Mouse (Mus musculus) kidney, embryonic 14.5 days (tissue): ENCODE data around the gene Gm27027. TPM values are rescaled to one million over a fixed set of nuclear protein-coding genes. Genes with fewer than 3 reads are reported as not detected.

Experiments
- ATAC-seq: fragments of 200-750 bp; cut with Nextera tagmentation; 2 replicates; pipeline ENCODE4 v1.8.0; 2017; ENCODE audit warnings: moderate number of reproducible peaks, mild to moderate bottlenecking, moderate TSS enrichment, moderate library complexity; ENCODE audit not compliant: low FRiP score, low TSS enrichment
- H3K27ac ChIP-seq: fragments of 300-500 bp; sonication (generic); 2 replicates; pipeline ENCODE4 v1.5.1; 2014; ENCODE audit warnings: low read depth, mild to moderate bottlenecking, low read length, moderate library complexity, mixed read lengths
- H3K27me3 ChIP-seq: fragments of 300-500 bp; sonication (generic); 2 replicates; pipeline ENCODE4 v1.6.1; 2014; ENCODE audit warnings: mild to moderate bottlenecking, low read length; ENCODE audit not compliant: control insufficient read depth, insufficient read depth
- H3K36me3 ChIP-seq: fragments of 300-500 bp; sonication (generic); 2 replicates; pipeline ENCODE4 v1.6.1; 2014; ENCODE audit warnings: low read length, mixed read lengths; ENCODE audit not compliant: control insufficient read depth, insufficient read depth
- H3K4me1 ChIP-seq: fragments of 300-500 bp; sonication (generic); 2 replicates; pipeline ENCODE4 v1.6.1; 2014; ENCODE audit warnings: low read length, mixed read lengths; ENCODE audit not compliant: control insufficient read depth, insufficient read depth
- H3K4me2 ChIP-seq: fragments of 300-500 bp; sonication (generic); replicated peaks from 2 replicates; pipeline ENCODE4 v1.6.1; 2014; ENCODE audit warnings: low read depth, mild to moderate bottlenecking, low read length
- H3K4me3 ChIP-seq: fragments of 300-500 bp; sonication (generic); 2 replicates; pipeline ENCODE4 v1.5.1; 2014; ENCODE audit warnings: mild to moderate bottlenecking, low read length
- H3K9ac ChIP-seq: fragments of 300-500 bp; sonication (generic); 2 replicates; pipeline ENCODE4 v1.6.1; 2014; ENCODE audit warnings: low read depth, mild to moderate bottlenecking, low read length, moderate library complexity
- H3K9me3 ChIP-seq: fragments of 300-500 bp; sonication (generic); 2 replicates; pipeline ENCODE4 v1.6.1; 2016; ENCODE audit warnings: low read length; ENCODE audit not compliant: control insufficient read depth
- WGBS: fragments of 180-500 bp; shearing (Covaris S2); extraction: QIAGEN DNeasy Blood & Tissue Kit; methylation state at CpG from one replicate; pipeline ENCODE4 v1.1.7; 2014; 5-methylcytosine and 5-hydroxymethylcytosine counted together
- polyA plus RNA-seq: library from polyadenylated mRNA; unstranded; fragments of >200 nt; fragmentation: Nextera tagmentation; extraction: Ambion mirVana; gene quantifications from 2 replicates; pipeline ENCODE4 v1.2.1, GENCODE M21; 2014

The Gm27027 gene
- polyA plus RNA-seq, 1 experiment from 2014 or later, result not detected

DNA sequence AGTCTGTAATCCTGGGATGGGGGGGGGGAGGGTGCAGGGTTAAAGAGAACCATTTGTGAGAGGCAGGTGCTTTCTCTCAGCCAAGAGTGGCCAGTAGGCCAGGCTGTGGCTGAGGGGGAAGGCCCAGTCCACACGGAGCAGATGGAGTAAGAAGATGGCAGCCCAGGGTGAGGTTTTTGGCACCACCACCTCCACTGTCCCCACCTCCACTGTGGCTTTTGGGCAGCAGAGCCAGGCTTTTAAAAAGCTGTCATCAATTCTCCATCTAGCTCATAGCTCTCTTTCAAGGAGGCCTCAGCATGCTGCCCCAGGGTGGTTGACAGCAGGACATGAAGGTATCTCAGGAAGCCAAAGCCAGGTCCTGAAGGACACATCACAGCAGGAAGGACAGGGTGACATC lies 32.4 kb downstream of the Gm27027 start:
- Histone ChIP-seq H3K4me2 (no peak overlapping the region), H3K27ac (no peak overlapping the region), H3K27me3 (no peaks in the 10 kb centered on the region), H3K4me1 (no peaks in the 10 kb centered on the region), H3K4me3 (no peak overlapping the region), H3K36me3 (no peaks in the 10 kb centered on the region), H3K9me3 (no peaks in the 10 kb centered on the region), H3K9ac (no peak overlapping the region)
- ATAC-seq, result no peak
- WGBS, result 50% methylated on average over 1 of the region's 1 CpGs

DNA sequence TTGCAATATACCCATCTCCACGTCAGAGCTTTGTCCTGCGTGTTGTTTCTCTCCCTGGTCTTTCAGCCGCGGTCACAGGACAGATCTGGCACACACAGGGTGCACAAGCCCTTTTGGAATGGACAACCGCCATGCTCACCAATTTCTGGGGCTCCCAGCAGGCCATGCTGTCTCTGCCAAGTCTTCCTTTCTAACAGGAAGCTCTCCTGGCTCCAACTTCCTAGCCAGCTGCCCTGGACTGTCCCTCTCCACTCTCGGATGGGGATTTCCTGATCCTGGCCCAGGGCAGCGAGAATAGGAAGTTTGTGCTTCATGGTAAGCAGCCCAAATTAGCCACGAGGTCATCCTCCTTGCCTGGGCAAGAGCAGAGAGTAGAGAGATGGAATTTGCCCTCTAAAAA lies 34.4 kb downstream of the Gm27027 start:
- no peak overlapping the region for H3K4me2 ChIP-seq
- H3K27me3 ChIP-seq, result peaks cover 16% of the 10 kb centered on the region
- no peaks in the 10 kb centered on the region for H3K36me3 ChIP-seq
- H3K4me1 ChIP-seq, result no peaks in the 10 kb centered on the region
- no peak for ATAC-seq
- no peak overlapping the region for H3K9ac ChIP-seq
- H3K27ac ChIP-seq, result no peak overlapping the region
- 66% methylated on average over 8 of the region's 8 CpGs for WGBS
- no peak overlapping the region for H3K4me3 ChIP-seq
- no peaks in the 10 kb centered on the region for H3K9me3 ChIP-seq

DNA sequence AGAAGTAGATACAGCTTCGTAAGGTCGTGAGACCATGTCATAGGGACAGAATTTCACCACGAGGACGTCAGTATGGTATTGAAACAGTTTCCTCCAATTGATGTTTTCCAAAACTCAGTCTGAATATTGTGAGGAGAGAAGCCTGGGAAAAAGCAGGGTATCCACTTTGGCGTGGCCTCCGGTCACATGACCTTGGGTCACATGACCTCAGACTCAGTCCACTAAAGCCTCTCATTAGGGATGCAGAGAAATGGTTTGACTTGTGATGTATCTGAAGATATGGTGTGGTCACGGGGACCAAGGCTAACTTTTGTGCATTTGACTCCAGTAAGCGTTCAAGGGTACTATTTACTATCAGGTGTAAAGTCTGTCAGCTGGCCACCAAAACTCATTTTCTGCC lies 36.8 kb downstream of the Gm27027 start:
- Histone ChIP-seq H3K9me3 (no peaks in the 10 kb centered on the region), H3K27me3 (peaks cover 35% of the 10 kb centered on the region), H3K4me1 (0 out of 2 replicates have a peak, but pooled peaks cover 7% of the 10 kb centered on the region), H3K36me3 (no peaks in the 10 kb centered on the region), H3K27ac (no peak overlapping the region), H3K4me2 (no peak overlapping the region), H3K9ac (no peak overlapping the region), H3K4me3 (no peak overlapping the region)
- 69% methylated on average over 8 of the region's 8 CpGs for WGBS
- no peak for ATAC-seq

DNA sequence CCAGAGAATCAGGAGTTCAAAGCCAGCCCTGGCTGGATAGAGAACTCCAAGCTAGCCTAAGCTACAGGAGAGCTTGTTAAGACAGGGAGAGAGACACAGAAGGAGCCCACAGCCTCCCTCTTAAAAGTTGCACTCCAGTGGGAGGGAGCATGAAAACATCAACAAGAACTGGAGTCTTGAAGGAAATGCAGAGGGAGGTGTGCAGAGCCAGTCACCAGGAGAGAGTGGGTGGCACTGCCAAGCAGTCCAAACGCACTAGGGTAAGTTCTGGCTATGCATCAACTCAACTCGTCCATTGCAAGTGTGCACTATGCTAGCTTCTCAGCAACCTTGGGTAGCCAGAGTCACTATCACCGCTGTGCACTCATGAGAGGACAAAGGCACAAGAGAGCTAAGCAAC lies 37.9 kb downstream of the Gm27027 start:
- H3K9ac ChIP-seq, result no peak overlapping the region
- H3K27ac ChIP-seq, result no peak overlapping the region
- no peak for ATAC-seq
- no peaks in the 10 kb centered on the region for H3K36me3 ChIP-seq
- no peak overlapping the region for H3K4me3 ChIP-seq
- no peaks in the 10 kb centered on the region for H3K9me3 ChIP-seq
- peaks cover 40% of the 10 kb centered on the region for H3K27me3 ChIP-seq
- H3K4me1 ChIP-seq, result 0 out of 2 replicates have a peak, but pooled peaks cover 7% of the 10 kb centered on the region
- no peak overlapping the region for H3K4me2 ChIP-seq
- WGBS, result 79% methylated on average over 3 of the region's 3 CpGs

DNA sequence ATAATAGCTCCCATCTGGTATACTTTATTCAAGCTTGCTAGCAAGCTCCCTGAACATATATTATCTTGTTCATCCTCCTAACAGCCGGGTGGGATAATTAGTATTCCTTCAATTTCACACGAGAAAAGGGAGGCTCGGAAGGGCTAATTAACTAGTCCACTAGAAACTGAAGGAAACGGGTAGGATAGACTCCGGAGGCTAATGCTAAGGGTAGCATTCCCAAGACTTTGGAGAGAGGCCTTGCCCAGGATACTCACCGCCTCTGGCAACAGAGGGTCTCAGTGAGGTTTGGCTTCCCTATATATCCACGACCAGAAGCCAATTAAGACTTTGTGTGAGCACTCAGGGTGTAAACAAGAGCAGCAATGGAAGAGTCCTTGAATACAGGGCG lies 38.4 kb downstream of the Gm27027 start:
- peaks cover 40% of the 10 kb centered on the region for H3K27me3 ChIP-seq
- H3K4me2 ChIP-seq, result no peak overlapping the region
- H3K4me1 ChIP-seq, result 0 out of 2 replicates have a peak, but pooled peaks cover 7% of the 10 kb centered on the region
- no peak for ATAC-seq
- no peak overlapping the region for H3K9ac ChIP-seq
- no peak overlapping the region for H3K27ac ChIP-seq
- H3K36me3 ChIP-seq, result no peaks in the 10 kb centered on the region
- H3K4me3 ChIP-seq, result no peak overlapping the region
- no peaks in the 10 kb centered on the region for H3K9me3 ChIP-seq
- WGBS, result 45% methylated on average over 8 of the region's 8 CpGs

DNA sequence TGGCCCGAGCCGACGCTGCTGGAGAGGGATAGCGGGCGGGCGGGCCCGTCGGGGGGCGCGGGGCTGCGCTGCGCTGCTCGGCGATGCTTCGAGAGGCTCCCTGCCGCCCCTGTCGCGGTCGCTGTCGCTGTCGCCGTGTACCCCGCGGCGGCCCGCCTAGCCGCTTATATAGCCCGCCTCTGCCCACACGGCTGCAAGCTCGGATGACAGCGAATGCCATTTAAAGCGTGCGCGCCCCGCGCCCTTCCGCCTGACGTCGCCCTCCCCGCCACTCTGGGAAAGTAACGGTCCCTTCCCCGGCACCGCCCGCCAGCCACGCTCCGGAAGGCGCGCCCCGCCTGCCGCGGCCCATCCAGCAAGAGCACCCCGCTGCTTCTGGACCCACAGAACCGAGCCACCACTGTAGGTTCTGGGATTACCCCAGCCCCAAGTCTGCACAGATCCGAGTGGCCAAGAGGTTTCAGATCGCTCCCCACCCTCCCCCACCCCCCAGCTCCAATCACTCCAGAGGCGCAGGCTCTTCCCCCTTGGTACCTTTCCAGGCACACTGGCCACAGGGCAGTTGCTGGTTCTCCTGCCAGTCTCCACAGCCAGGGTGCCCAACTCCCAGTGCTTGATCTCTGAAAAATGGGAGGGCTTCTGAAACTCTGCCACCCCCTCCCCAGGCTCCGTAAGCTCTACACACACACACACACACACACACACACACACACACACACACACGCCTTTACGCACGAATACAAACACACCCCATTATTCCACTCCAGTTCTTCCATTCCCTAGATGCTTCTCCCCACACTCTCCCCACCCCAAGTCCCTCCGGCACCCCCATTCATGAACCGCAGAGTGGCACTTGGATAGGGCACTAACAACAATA lies 39.0 kb downstream of the Gm27027 start, which contains the start of gene Gm13889:
Gene Gm13889 (minus strand): TSS at position 294 of the 877 bp plus-strand sequence.
- peak within 1 kb of the TSS; percentile 97 for H3K4me2 ChIP-seq
- H3K9me3 ChIP-seq, result no peaks in the 10 kb centered on the region
- H3K4me1 ChIP-seq, result 0 out of 2 replicates have a peak, but pooled peaks cover 7% of the 10 kb centered on the region
- 8% methylated on average over 40 of the region's 62 CpGs for WGBS
- 0 out of 2 replicates have a peak within 1 kb of the TSS, but pooled peaks have one; percentile 11 for H3K27ac ChIP-seq
- peak within 1 kb of the TSS; percentile 45 for H3K4me3 ChIP-seq
- no peaks in the 10 kb centered on the region for H3K36me3 ChIP-seq
- H3K27me3 ChIP-seq, result peaks cover 40% of the 10 kb centered on the region
- peak; percentile 68 for ATAC-seq
- peak within 1 kb of the TSS; percentile 59 for H3K9ac ChIP-seq

DNA sequence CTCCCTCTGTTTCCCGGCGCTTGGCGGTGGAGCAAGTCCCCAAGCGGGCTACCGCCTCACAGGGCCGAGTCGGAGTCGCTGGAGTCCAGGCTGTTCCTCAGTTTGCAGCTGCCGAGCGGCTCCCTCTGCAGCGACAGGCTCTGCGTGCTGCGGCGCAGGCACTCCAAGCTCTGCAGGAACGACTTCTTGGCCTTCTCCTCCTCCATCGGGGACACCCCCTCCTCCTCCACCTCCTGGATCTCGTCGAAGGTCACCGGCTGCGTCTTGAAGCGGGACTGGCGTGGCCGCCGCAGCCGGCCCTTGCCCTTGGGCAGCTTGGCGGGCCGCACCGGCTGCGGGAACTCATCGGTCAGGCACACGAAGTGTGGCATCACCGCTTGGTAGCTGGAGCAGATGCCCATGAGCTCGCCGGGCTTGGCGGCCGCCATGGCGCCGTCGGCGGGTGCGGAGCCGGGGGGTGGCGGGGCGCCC lies 39.8 kb downstream of the Gm27027 start:
- 0% methylated on average over 36 of the region's 44 CpGs for WGBS
- Histone ChIP-seq H3K27me3 (peaks cover 43% of the 10 kb centered on the region), H3K9me3 (no peaks in the 10 kb centered on the region), H3K4me1 (0 out of 2 replicates have a peak, but pooled peaks cover 7% of the 10 kb centered on the region), H3K9ac (peak overlapping the region; percentile 59), H3K4me3 (peak overlapping the region; percentile 45), H3K36me3 (no peaks in the 10 kb centered on the region), H3K27ac (no peak overlapping the region), H3K4me2 (peak overlapping the region; percentile 97)
- peak; percentile 63 for ATAC-seq

DNA sequence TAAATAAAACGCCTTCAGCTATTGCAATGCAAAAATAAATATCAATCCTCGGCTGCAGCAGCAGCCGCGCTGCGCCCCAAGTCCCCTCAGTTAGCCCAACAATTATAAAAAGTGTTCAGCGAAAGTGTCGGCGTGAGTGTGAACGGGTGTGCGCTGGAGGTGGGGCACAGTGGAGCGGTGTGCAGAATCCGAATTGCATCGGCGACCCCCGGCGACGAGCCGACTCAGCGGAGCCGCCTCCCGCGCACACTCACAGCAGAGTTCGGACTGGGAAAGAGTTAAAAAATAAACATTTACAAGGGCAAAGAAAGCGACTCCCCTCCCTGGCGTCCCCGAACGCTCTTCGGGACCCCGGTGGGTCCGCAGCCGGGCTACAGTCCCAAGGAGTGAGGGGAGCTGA lies 40.3 kb downstream of the Gm27027 start:
- WGBS, result under 1% methylated on average over 28 of the region's 31 CpGs
- peak overlapping the region; percentile 59; the same call in 1 of the 2 replicates for H3K9ac ChIP-seq
- H3K27ac ChIP-seq, result no peak overlapping the region

More for the DNA sequence above, 40.3 kb downstream of the Gm27027 start:
- peak overlapping the region; percentile 97 for H3K4me2 ChIP-seq
- 0 out of 2 replicates have a peak, but pooled peaks cover 7% of the 10 kb centered on the region for H3K4me1 ChIP-seq
- peak overlapping the region; percentile 45 for H3K4me3 ChIP-seq
- no peaks in the 10 kb centered on the region for H3K36me3 ChIP-seq
- peaks cover 43% of the 10 kb centered on the region for H3K27me3 ChIP-seq
- ATAC-seq, result 0 out of 2 replicates have a peak, but pooled peaks have one; percentile 1
- no peaks in the 10 kb centered on the region for H3K9me3 ChIP-seq
